Comparison of ENCODE assay signal across 31 mouse cellular contexts in genomic region chr10:102618711-102619110, GRCm38 (mm10).
A peak's percentile ranks its signal among the peaks of the same experiment; 100 is the strongest.
DNase-seq lines count a peak whose midpoint lies in the region; ATAC-seq and TF ChIP-seq lines count a peak whose summit lies in the region.
"Had no signal": no experiment of that assay in that cellular context is flagged by ENCODE, and none has a peak within 500 bp of the region (broad histone marks: within the 10 kb centered on the region; RNA-seq: fewer than 3 reads in every experiment).

No protein-coding gene starts in this region.

- ATAC-seq in hindbrain, embryonic 13.5 days (ENCODE audit: low FRiP score): no peak
- no peak for ATAC-seq in lung, postnatal 0 days
- ATAC-seq in embryonic facial prominence, embryonic 11.5 days (replicated peaks; ENCODE audit: insufficient number of reproducible peaks, low FRiP score, low TSS enrichment, low read depth): no peak
- ATAC-seq: forebrain, embryonic 16.5 days; hindbrain, embryonic 16.5 days; midbrain, embryonic 15.5 days had no signal

- no peak overlapping the region for H3K27ac ChIP-seq in hindbrain, embryonic 10.5 days
- no peak overlapping the region for H3K27ac ChIP-seq in hindbrain, embryonic 13.5 days
- H3K27ac ChIP-seq in lung, postnatal 0 days (ENCODE audit: low read length): no peak overlapping the region
- no peak overlapping the region for H3K27ac ChIP-seq in embryonic facial prominence, embryonic 11.5 days (replicated peaks; ENCODE audit: low read depth, low read length)
- H3K27ac ChIP-seq: embryonic facial prominence, embryonic 13.5 days; gastrocnemius, adult 2 months; limb, embryonic 10.5 days; limb, embryonic 15.5 days; liver, embryonic 13.5 days; midbrain, embryonic 10.5 days; midbrain, embryonic 15.5 days had no signal

- 58% methylated on average over 2 of the region's 2 CpGs for WGBS in hindbrain, embryonic 10.5 days
- 82% methylated on average over 2 of the region's 2 CpGs for WGBS in hindbrain, embryonic 13.5 days
- WGBS in lung, postnatal 0 days: 74% methylated on average over 2 of the region's 2 CpGs
- 80% methylated on average over 2 of the region's 2 CpGs for WGBS in lung, adult 2 months
- WGBS in embryonic facial prominence, embryonic 11.5 days: 26% methylated on average over 2 of the region's 2 CpGs

- no peak overlapping the region for H3K4me3 ChIP-seq in hindbrain, embryonic 10.5 days
- no peak overlapping the region for H3K4me3 ChIP-seq in hindbrain, embryonic 13.5 days
- no peak overlapping the region for H3K4me3 ChIP-seq in lung, postnatal 0 days (ENCODE audit: low read depth, low read length)
- no peak overlapping the region for H3K4me3 ChIP-seq in lung, adult 2 months (replicated peaks; ENCODE audit: extremely low read depth, low read depth, low read length)
- H3K4me3 ChIP-seq in embryonic facial prominence, embryonic 11.5 days (ENCODE audit: low read depth, low read length): no peak overlapping the region
- H3K4me3 ChIP-seq: embryonic facial prominence, embryonic 13.5 days; erythroblast, embryonic 14.5 days; gastrocnemius, adult 2 months; heart, embryonic 12.5 days; limb, embryonic 10.5 days; limb, embryonic 15.5 days; liver, embryonic 13.5 days; midbrain, embryonic 10.5 days; midbrain, embryonic 15.5 days had no signal

- peak; percentile 5 for DNase-seq in hindbrain, embryonic 10.5 days (ENCODE audit: low spot score)
- DNase-seq in lung, postnatal 0 days (ENCODE audit: low spot score): no peak
- no peak for DNase-seq in lung, adult 2 months
- peak; percentile 75 for DNase-seq in embryonic facial prominence, embryonic 11.5 days (ENCODE audit: low spot score)
- no peak for DNase-seq in cerebellum, adult 9-10 months
- DNase-seq in urinary bladder, postnatal 10 days (ENCODE audit: low spot score): no peak
- DNase-seq: adrenal gland, postnatal 14 days; cerebellum, adult 11 months; cerebellum, adult 9-11 months; gastrocnemius, adult 2 months; gastrocnemius, postnatal 36 days; heart, adult 18-20 months; kidney, adult 9 months; kidney, postnatal 36 days; layer of hippocampus, postnatal 36 days; liver, embryonic 13.5 days; lung, embryonic 14.5 days; right cerebral cortex, postnatal 25 days; thymus, adult 18-20 months; thymus, postnatal 36 days had no signal

- no peak overlapping the region for H3K9ac ChIP-seq in hindbrain, embryonic 13.5 days
- H3K9ac ChIP-seq in lung, postnatal 0 days (replicated peaks; ENCODE audit: low read depth): no peak overlapping the region
- no peak overlapping the region for H3K9ac ChIP-seq in embryonic facial prominence, embryonic 11.5 days (replicated peaks; ENCODE audit: low read length)
- H3K9ac ChIP-seq: embryonic facial prominence, embryonic 13.5 days; heart, embryonic 12.5 days; limb, embryonic 15.5 days; liver, embryonic 13.5 days; lung, embryonic 14.5 days; midbrain, embryonic 15.5 days had no signal

- no peaks in the 10 kb centered on the region for H3K27me3 ChIP-seq in hindbrain, embryonic 10.5 days (ENCODE audit: insufficient read depth, poor library complexity, severe bottlenecking)
- H3K27me3 ChIP-seq in hindbrain, embryonic 13.5 days: no peaks in the 10 kb centered on the region
- no peaks in the 10 kb centered on the region for H3K27me3 ChIP-seq in lung, postnatal 0 days (replicated peaks; ENCODE audit: insufficient read depth, low read length)
- no peaks in the 10 kb centered on the region for H3K27me3 ChIP-seq in embryonic facial prominence, embryonic 11.5 days (ENCODE audit: control insufficient read depth, insufficient read depth, low read length)
- H3K27me3 ChIP-seq: CH12.LX; embryonic facial prominence, embryonic 13.5 days; heart, embryonic 12.5 days; limb, embryonic 15.5 days; liver, embryonic 13.5 days; midbrain, embryonic 15.5 days had no signal

- H3K4me2 ChIP-seq in hindbrain, embryonic 13.5 days: no peak overlapping the region
- H3K4me2 ChIP-seq in lung, postnatal 0 days (replicated peaks; ENCODE audit: low read depth, low read length): no peak overlapping the region
- H3K4me2 ChIP-seq in embryonic facial prominence, embryonic 11.5 days (ENCODE audit: low read depth, low read length): no peak overlapping the region
- H3K4me2 ChIP-seq: embryonic facial prominence, embryonic 13.5 days; heart, embryonic 12.5 days; limb, embryonic 15.5 days; liver, embryonic 13.5 days; lung, embryonic 14.5 days; midbrain, embryonic 15.5 days had no signal

- no peaks in the 10 kb centered on the region for H3K36me3 ChIP-seq in hindbrain, embryonic 10.5 days
- H3K36me3 ChIP-seq in hindbrain, embryonic 13.5 days: no peaks in the 10 kb centered on the region
- no peaks in the 10 kb centered on the region for H3K36me3 ChIP-seq in lung, postnatal 0 days (ENCODE audit: insufficient read depth, low read length)
- no peaks in the 10 kb centered on the region for H3K36me3 ChIP-seq in embryonic facial prominence, embryonic 11.5 days (replicated peaks; ENCODE audit: control insufficient read depth, insufficient read depth, low read depth, low read length)
- H3K36me3 ChIP-seq: embryonic facial prominence, embryonic 13.5 days; heart, embryonic 12.5 days; limb, embryonic 10.5 days; limb, embryonic 15.5 days; liver, embryonic 13.5 days; midbrain, embryonic 10.5 days; midbrain, embryonic 15.5 days had no signal

- no peaks in the 10 kb centered on the region for H3K4me1 ChIP-seq in hindbrain, embryonic 10.5 days (replicated peaks)
- H3K4me1 ChIP-seq in hindbrain, embryonic 13.5 days (replicated peaks): no peaks in the 10 kb centered on the region
- H3K4me1 ChIP-seq in lung, postnatal 0 days (ENCODE audit: insufficient read depth, low read depth, low read length): no peaks in the 10 kb centered on the region
- H3K4me1 ChIP-seq in lung, adult 2 months (ENCODE audit: control insufficient read depth, insufficient read depth, low read length): no peaks in the 10 kb centered on the region
- H3K4me1 ChIP-seq in embryonic facial prominence, embryonic 11.5 days (ENCODE audit: control insufficient read depth, insufficient read depth, low read length): no peaks in the 10 kb centered on the region
- H3K4me1 ChIP-seq: embryonic facial prominence, embryonic 13.5 days; heart, embryonic 12.5 days; limb, embryonic 10.5 days; limb, embryonic 15.5 days; liver, embryonic 13.5 days; midbrain, embryonic 10.5 days; midbrain, embryonic 15.5 days had no signal

- peak; percentile 20 for TF ChIP-seq CTCF in lung, postnatal 0 days (IDR thresholded peaks at IDR 0.05)
- TF ChIP-seq CTCF in lung, adult 2 months (IDR thresholded peaks at IDR 0.05; ENCODE audit: insufficient read depth, low read length): no peak

- no peak for TF ChIP-seq POLR2A in lung, adult 2 months (IDR thresholded peaks at IDR 0.05; ENCODE audit: borderline replicate concordance, extremely low read depth, low read depth, low read length)

- TF ChIP-seq EP300 in lung, postnatal 0 days (IDR thresholded peaks at IDR 0.05): no peak

- H3K9me3 ChIP-seq in hindbrain, embryonic 10.5 days: no peaks in the 10 kb centered on the region
- H3K9me3 ChIP-seq in hindbrain, embryonic 13.5 days: no peaks in the 10 kb centered on the region
- no peaks in the 10 kb centered on the region for H3K9me3 ChIP-seq in lung, postnatal 0 days (ENCODE audit: low read length)
- H3K9me3 ChIP-seq in embryonic facial prominence, embryonic 11.5 days (replicated peaks; ENCODE audit: control insufficient read depth, low read length): no peaks in the 10 kb centered on the region
- H3K9me3 ChIP-seq: embryonic facial prominence, embryonic 13.5 days; heart, embryonic 12.5 days; limb, embryonic 10.5 days; limb, embryonic 15.5 days; liver, embryonic 13.5 days; midbrain, embryonic 10.5 days; midbrain, embryonic 15.5 days had no signal

Comparison
In these comparisons a context has a peak if more than half of its experiments do, and no peak if none do; other contexts are left out.
1. DNase-seq: peak in hindbrain, embryonic 10.5 days (single experiment) and embryonic facial prominence, embryonic 11.5 days (single experiment); none in lung, postnatal 0 days (single experiment), lung, adult 2 months (single experiment), cerebellum, adult 9-10 months (single experiment) and urinary bladder, postnatal 10 days (single experiment).